Mouse (Mus musculus): Measurements from ENCODE around the gene Rbpj. TPM values are rescaled to one million over a fixed set of nuclear protein-coding genes. Genes with fewer than 3 reads are reported as not detected.

Rbpj gene
- polyA plus RNA-seq, 1 experiment from 2014 or later: 48.7 TPM

GRCm38 (mm10) chr5:53557544-53558260, 91.8 kb downstream of the Rbpj start:
- Histone ChIP-seq H3K9ac (no peak overlapping the region), H3K27ac (no peak overlapping the region), H3K9me3 (replicated peaks) (no peaks in the 10 kb centered on the region), H3K36me3 (ENCODE audit: poor library complexity, severe bottlenecking) (no peaks in the 10 kb centered on the region), H3K27me3 (no peaks in the 10 kb centered on the region), H3K4me2 (no peak overlapping the region), H3K4me1 (no peaks in the 10 kb centered on the region), H3K4me3 (no peak overlapping the region)
- ATAC-seq: no peak
- WGBS: 91% methylated on average over 6 of the region's 6 CpGs

- no peak overlapping the region for H3K4me2 ChIP-seq
- no peak overlapping the region for H3K9ac ChIP-seq
- no peaks in the 10 kb centered on the region for H3K27me3 ChIP-seq
- 81% methylated on average over 7 of the region's 7 CpGs for WGBS
- no peaks in the 10 kb centered on the region for H3K4me1 ChIP-seq
- H3K27ac ChIP-seq: no peak overlapping the region
- H3K4me3 ChIP-seq: no peak overlapping the region
- H3K36me3 ChIP-seq (ENCODE audit: poor library complexity, severe bottlenecking): no peaks in the 10 kb centered on the region
- ATAC-seq: no peak
- no peaks in the 10 kb centered on the region for H3K9me3 ChIP-seq (replicated peaks)
Measured at GRCm38 (mm10) chr5:53561160-53561559, 95.2 kb downstream of the Rbpj start.

- no peaks in the 10 kb centered on the region for H3K36me3 ChIP-seq (ENCODE audit: poor library complexity, severe bottlenecking)
- no peak overlapping the region for H3K4me3 ChIP-seq
- no peaks in the 10 kb centered on the region for H3K4me1 ChIP-seq
- no peak for ATAC-seq
- H3K27ac ChIP-seq: no peak overlapping the region
- H3K9ac ChIP-seq: no peak overlapping the region
- H3K4me2 ChIP-seq: no peak overlapping the region
- 91% methylated on average over 19 of the region's 19 CpGs for WGBS
- H3K27me3 ChIP-seq: no peaks in the 10 kb centered on the region
- H3K9me3 ChIP-seq (replicated peaks): no peaks in the 10 kb centered on the region
Measured at GRCm38 (mm10) chr5:53564309-53564708, 98.4 kb downstream of the Rbpj start.

GRCm38 (mm10) chr5:53565213-53565794, 99.4 kb downstream of the Rbpj start:
- Histone ChIP-seq H3K36me3 (ENCODE audit: poor library complexity, severe bottlenecking) (no peaks in the 10 kb centered on the region), H3K27ac (no peak overlapping the region), H3K27me3 (no peaks in the 10 kb centered on the region), H3K4me2 (no peak overlapping the region), H3K9me3 (replicated peaks) (no peaks in the 10 kb centered on the region), H3K4me1 (no peaks in the 10 kb centered on the region), H3K9ac (no peak overlapping the region), H3K4me3 (no peak overlapping the region)
- 83% methylated on average over 5 of the region's 5 CpGs for WGBS
- ATAC-seq: no peak

GRCm38 (mm10) chr5:53566485-53567083, 100.6 kb downstream of the Rbpj start:
- WGBS: 93% methylated on average over 15 of the region's 15 CpGs
- Histone ChIP-seq H3K4me2 (no peak overlapping the region), H3K9me3 (replicated peaks) (no peaks in the 10 kb centered on the region), H3K27ac (no peak overlapping the region), H3K4me1 (no peaks in the 10 kb centered on the region), H3K27me3 (no peaks in the 10 kb centered on the region), H3K9ac (no peak overlapping the region), H3K4me3 (no peak overlapping the region), H3K36me3 (ENCODE audit: poor library complexity, severe bottlenecking) (no peaks in the 10 kb centered on the region)
- ATAC-seq: no peak

GRCm38 (mm10) chr5:53572496-53572895, 106.5 kb downstream of the Rbpj start:
- no peaks in the 10 kb centered on the region for H3K27me3 ChIP-seq
- no peaks in the 10 kb centered on the region for H3K36me3 ChIP-seq (ENCODE audit: poor library complexity, severe bottlenecking)
- H3K4me1 ChIP-seq: no peaks in the 10 kb centered on the region
- H3K9ac ChIP-seq: no peak overlapping the region
- H3K4me2 ChIP-seq: no peak overlapping the region
- no peaks in the 10 kb centered on the region for H3K9me3 ChIP-seq (replicated peaks)
- 81% methylated on average over 5 of the region's 5 CpGs for WGBS
- ATAC-seq: no peak
- no peak overlapping the region for H3K27ac ChIP-seq
- no peak overlapping the region for H3K4me3 ChIP-seq

GRCm38 (mm10) chr5:53574883-53575442, 109.0 kb downstream of the Rbpj start:
- no peak overlapping the region for H3K4me2 ChIP-seq
- no peak overlapping the region for H3K4me3 ChIP-seq
- no peaks in the 10 kb centered on the region for H3K9me3 ChIP-seq (replicated peaks)
- no peak overlapping the region for H3K9ac ChIP-seq
- no peaks in the 10 kb centered on the region for H3K4me1 ChIP-seq
- H3K27ac ChIP-seq: no peak overlapping the region
- no peaks in the 10 kb centered on the region for H3K36me3 ChIP-seq (ENCODE audit: poor library complexity, severe bottlenecking)
- H3K27me3 ChIP-seq: no peaks in the 10 kb centered on the region
- 43% methylated on average over 3 of the region's 3 CpGs for WGBS
- no peak for ATAC-seq

- Histone ChIP-seq H3K36me3 (ENCODE audit: poor library complexity, severe bottlenecking) (no peaks in the 10 kb centered on the region), H3K9ac (no peak overlapping the region), H3K27ac (no peak overlapping the region), H3K9me3 (replicated peaks) (no peaks in the 10 kb centered on the region), H3K27me3 (no peaks in the 10 kb centered on the region), H3K4me2 (no peak overlapping the region), H3K4me1 (no peaks in the 10 kb centered on the region), H3K4me3 (no peak overlapping the region)
- ATAC-seq: no peak
- 85% methylated on average over 10 of the region's 10 CpGs for WGBS
Measured at GRCm38 (mm10) chr5:53577272-53577889, 111.4 kb downstream of the Rbpj start.

GRCm38 (mm10) chr5:53584069-53584767, 118.3 kb downstream of the Rbpj start:
- Histone ChIP-seq H3K9ac (no peak overlapping the region), H3K27ac (no peak overlapping the region), H3K4me3 (no peak overlapping the region), H3K4me1 (peaks cover 9% of the 10 kb centered on the region), H3K27me3 (no peaks in the 10 kb centered on the region), H3K4me2 (no peak overlapping the region), H3K36me3 (ENCODE audit: poor library complexity, severe bottlenecking) (no peaks in the 10 kb centered on the region), H3K9me3 (replicated peaks) (no peaks in the 10 kb centered on the region)
- no peak for ATAC-seq
- WGBS: 94% methylated on average over 9 of the region's 9 CpGs

GRCm38 (mm10) chr5:53588421-53589171, 122.6 kb downstream of the Rbpj start:
- H3K4me2 ChIP-seq: peak overlapping the region; percentile 82
- 1% methylated on average over 26 of the region's 34 CpGs for WGBS
- H3K9me3 ChIP-seq (replicated peaks): no peaks in the 10 kb centered on the region
- peak overlapping the region; percentile 98 for H3K27ac ChIP-seq
- peak overlapping the region; percentile 97 for H3K4me3 ChIP-seq
- peak overlapping the region; percentile 78 for H3K9ac ChIP-seq
- peaks cover 26% of the 10 kb centered on the region for H3K4me1 ChIP-seq
- H3K36me3 ChIP-seq (ENCODE audit: poor library complexity, severe bottlenecking): no peaks in the 10 kb centered on the region
- ATAC-seq: no peak; the same call in 1 of the 2 replicates
- no peaks in the 10 kb centered on the region for H3K27me3 ChIP-seq
